Mouse (Mus musculus) ES-E14 (cell line): ENCODE results near the gene Gm20479. TPM values are rescaled to one million over a fixed set of nuclear protein-coding genes. Genes with fewer than 3 reads are reported as not detected.

Source experiments
- DNase-seq: peaks from one replicate; pipeline ENCODE4 v3.0.0-alpha.2; 2013; ENCODE audit warnings: low read depth, low spot score
- H3K27ac ChIP-seq: 2 replicates; pipeline ENCODE4 v1.5.1; 2012; ENCODE audit warnings: low read depth, mild to moderate bottlenecking, low read length, moderate library complexity, mixed read lengths; ENCODE audit not compliant: poor library complexity, insufficient read depth, severe bottlenecking
- H3K36me3 ChIP-seq: 2 replicates; pipeline ENCODE4 v1.6.1; 2012; ENCODE audit warnings: mild to moderate bottlenecking, low read length, moderate library complexity, mixed read lengths; ENCODE audit not compliant: control insufficient read depth, poor library complexity, insufficient read depth, severe bottlenecking
- H3K4me1 ChIP-seq, 2 experiments: fragments of 150-350 bp in 1 of 2; sonication (generic) in 1 of 2; 2 replicates each; pipeline ENCODE4 v1.6.1; 2012; ENCODE audit warnings: low read length in 2 of 2, mild to moderate bottlenecking in 1 of 2, mixed read lengths in 1 of 2; ENCODE audit not compliant: control insufficient read depth in 2 of 2, insufficient read depth in 2 of 2, poor library complexity in 1 of 2
- H3K4me3 ChIP-seq, 2 experiments: fragments of 150-350 bp in 1 of 2; sonication (generic) in 1 of 2; 2 replicates each; pipeline ENCODE4 v1.5.1; 2012; ENCODE audit warnings: low read length in 2 of 2, low read depth in 1 of 2, mild to moderate bottlenecking in 1 of 2, mixed read lengths in 1 of 2; ENCODE audit not compliant: insufficient read depth in 1 of 2, poor library complexity in 1 of 2, severe bottlenecking in 1 of 2
- H3K9ac ChIP-seq: 2 replicates; pipeline ENCODE4 v1.6.1; 2012; ENCODE audit warnings: low read depth, mild to moderate bottlenecking, low read length, mixed read lengths; ENCODE audit not compliant: poor library complexity, insufficient read depth, severe bottlenecking
- H3K9me3 ChIP-seq: fragments of 150-350 bp; sonication (generic); 2 replicates; pipeline ENCODE4 v1.6.1; 2012; ENCODE audit warnings: low read depth, mild to moderate bottlenecking, low read length; ENCODE audit not compliant: control insufficient read depth, insufficient read depth
- CHD2 ChIP-seq: IDR thresholded peaks from 2 replicates; pipeline ENCODE4 v1.6.1; 2014; ENCODE audit warnings: mild to moderate bottlenecking, low read depth, low read length, inconsistent platforms
- HCFC1 ChIP-seq: IDR thresholded peaks from 2 replicates; pipeline ENCODE4 v1.6.1; 2012; ENCODE audit warnings: low read length, inconsistent platforms, borderline replicate concordance; ENCODE audit not compliant: insufficient read depth
- MAFK ChIP-seq: IDR thresholded peaks from 2 replicates; pipeline ENCODE4 v1.6.1; 2014; ENCODE audit warnings: mild to moderate bottlenecking, low read depth, low read length, inconsistent platforms; ENCODE audit not compliant: insufficient read depth
- ZC3H11A ChIP-seq: IDR thresholded peaks from 2 replicates; pipeline ENCODE4 v1.6.1; 2012; ENCODE audit warnings: low read depth, mild to moderate bottlenecking, inconsistent platforms, low read length, borderline replicate concordance
- ZNF384 ChIP-seq: IDR thresholded peaks from 2 replicates; pipeline ENCODE4 v1.6.1; 2012; ENCODE audit warnings: low read depth, low read length, inconsistent platforms
- in situ Hi-C, 2 experiments: fragments of 600-800 bp; cut with MboI; formaldehyde crosslinking; loops; one replicate each; pipeline ENCODE4 v1.15.1; 2025; ENCODE audit warnings: low sequenced_read_pairs in 2 of 2, inconsistent platforms in 1 of 2; ENCODE audit not compliant: unreplicated experiment in 2 of 2
- total RNA-seq: library from RNA; depleted of rRNA; stranded (reverse); fragments of 300-350 nt; gene quantifications from 2 replicates; pipeline ENCODE4 v1.2.3, GENCODE M21; 2012

Gene Gm20479
- total RNA-seq, 1 experiment: 1.5 TPM

- in situ Hi-C loops: no loop called here
- peak; percentile 30; the same call in 1 of the 2 replicates for TF ChIP-seq HCFC1
- peak; percentile 89 for TF ChIP-seq CHD2
- TF ChIP-seq MAFK: no peak
- TF ChIP-seq ZNF384: no peak
- TF ChIP-seq ZC3H11A: no peak
- no peak for DNase-seq
- Histone ChIP-seq H3K4me1 (peaks cover 5 to 9% of the 10 kb centered on the region in 2 experiments), H3K36me3 (peaks cover 20% of the 10 kb centered on the region), H3K27ac (peak overlapping the region; percentile 98), H3K9me3 (peaks cover 1% of the 10 kb centered on the region; the same call in 1 of the 2 replicates), H3K4me3 (peak overlapping the region; percentile 64), H3K9ac (peak overlapping the region; percentile 74)
Measured at GRCm38 (mm10) chr7:27310996-27311535, 46.2 kb downstream of the Gm20479 start.

- Histone ChIP-seq H3K4me3 (peak overlapping the region; percentile 64), H3K9me3 (peaks cover 1% of the 10 kb centered on the region; the same call in 1 of the 2 replicates), H3K27ac (peak overlapping the region; percentile 98), H3K9ac (peak overlapping the region; percentile 74), H3K36me3 (peaks cover 21% of the 10 kb centered on the region), H3K4me1 (peaks cover 7 to 9% of the 10 kb centered on the region in 2 experiments)
- TF ChIP-seq HCFC1 (0 out of 2 replicates have a peak, but pooled peaks have one; percentile 18), MAFK (no peak)
- no peak for DNase-seq
- in situ Hi-C loops: no loop called here
Measured at GRCm38 (mm10) chr7:27310306-27310705, 46.9 kb downstream of the Gm20479 start.

GRCm38 (mm10) chr7:27309832-27310231, 47.4 kb downstream of the Gm20479 start:
- in situ Hi-C loops: no loop called here
- H3K9ac ChIP-seq: peak overlapping the region; percentile 81
- TF ChIP-seq ZNF384: peak; percentile 91
- TF ChIP-seq CHD2: no peak
- TF ChIP-seq HCFC1: no peak
- no peak for TF ChIP-seq ZC3H11A
- DNase-seq: no peak
- H3K36me3 ChIP-seq: peaks cover 24% of the 10 kb centered on the region
- peaks cover 7 to 14% of the 10 kb centered on the region in 2 experiments for H3K4me1 ChIP-seq
- H3K9me3 ChIP-seq: peaks cover 1% of the 10 kb centered on the region; the same call in 1 of the 2 replicates
- peak overlapping the region; percentile 64 for H3K4me3 ChIP-seq
- peak overlapping the region; percentile 98 for H3K27ac ChIP-seq

GRCm38 (mm10) chr7:27308821-27309549, 48.2 kb downstream of the Gm20479 start:
- Histone ChIP-seq H3K9ac (peak overlapping the region; percentile 81), H3K36me3 (peaks cover 21% of the 10 kb centered on the region), H3K4me1 (peaks cover 7 to 14% of the 10 kb centered on the region in 2 experiments), H3K27ac (peak overlapping the region; percentile 98), H3K4me3 (peak overlapping the region; percentile 64), H3K9me3 (no peaks in the 10 kb centered on the region)
- DNase-seq: no peak
- in situ Hi-C loops: no loop called here
- TF ChIP-seq ZNF384 (no peak), HCFC1 (0 out of 2 replicates have a peak, but pooled peaks have one; percentile 29)
